Mouse (Mus musculus) testis, postnatal 10 days (tissue): ENCODE data around the gene A930018P22Rik.
A peak's percentile ranks its signal among the peaks of the same experiment; 100 is the strongest.

Experiments
- DNase-seq: peaks from one replicate; pipeline ENCODE4 v3.0.0; 2021; ENCODE audit warnings: low spot score

Gene A930018P22Rik

DNA sequence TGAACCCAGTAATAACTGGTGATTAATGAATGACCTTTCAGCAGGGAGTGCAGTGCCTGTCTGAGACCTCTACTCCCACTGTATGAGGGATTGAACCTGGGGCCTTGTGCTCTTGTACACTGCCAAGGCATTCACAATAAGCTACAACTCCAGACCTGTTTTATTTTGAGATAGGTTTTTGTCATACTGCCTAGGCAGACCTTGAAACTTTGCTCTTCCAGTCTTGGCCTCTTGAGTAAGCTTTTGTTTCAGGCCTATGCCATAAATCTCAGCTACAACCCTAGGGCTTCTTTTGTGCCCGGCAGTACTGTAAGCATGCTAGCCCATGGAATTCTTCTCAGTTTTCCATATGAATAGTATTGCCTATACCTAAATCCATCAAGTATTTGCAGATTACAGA is 3.5 kb upstream of the A930018P22Rik start:
- no peak for DNase-seq

DNA sequence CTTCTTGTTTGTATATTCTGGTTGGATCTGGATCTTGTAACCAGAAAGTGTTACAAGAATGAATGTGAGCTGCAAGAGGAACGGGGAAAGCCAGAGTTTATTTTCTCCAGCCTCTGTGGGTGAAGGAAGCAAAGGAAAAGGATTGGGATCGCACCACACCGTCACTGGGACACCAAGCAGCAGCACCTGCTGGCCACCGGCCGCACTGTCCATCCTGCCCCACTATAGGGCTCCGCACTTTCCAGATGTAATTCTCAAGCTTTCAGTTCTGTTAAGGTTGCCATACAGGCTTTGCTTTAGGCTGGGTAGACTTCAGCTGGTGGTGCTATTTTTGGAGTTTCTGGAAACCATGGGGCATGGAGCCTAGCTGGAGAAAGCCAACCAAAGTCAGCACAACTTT is 2.3 kb upstream of the A930018P22Rik start:
- DNase-seq, result no peak

DNA sequence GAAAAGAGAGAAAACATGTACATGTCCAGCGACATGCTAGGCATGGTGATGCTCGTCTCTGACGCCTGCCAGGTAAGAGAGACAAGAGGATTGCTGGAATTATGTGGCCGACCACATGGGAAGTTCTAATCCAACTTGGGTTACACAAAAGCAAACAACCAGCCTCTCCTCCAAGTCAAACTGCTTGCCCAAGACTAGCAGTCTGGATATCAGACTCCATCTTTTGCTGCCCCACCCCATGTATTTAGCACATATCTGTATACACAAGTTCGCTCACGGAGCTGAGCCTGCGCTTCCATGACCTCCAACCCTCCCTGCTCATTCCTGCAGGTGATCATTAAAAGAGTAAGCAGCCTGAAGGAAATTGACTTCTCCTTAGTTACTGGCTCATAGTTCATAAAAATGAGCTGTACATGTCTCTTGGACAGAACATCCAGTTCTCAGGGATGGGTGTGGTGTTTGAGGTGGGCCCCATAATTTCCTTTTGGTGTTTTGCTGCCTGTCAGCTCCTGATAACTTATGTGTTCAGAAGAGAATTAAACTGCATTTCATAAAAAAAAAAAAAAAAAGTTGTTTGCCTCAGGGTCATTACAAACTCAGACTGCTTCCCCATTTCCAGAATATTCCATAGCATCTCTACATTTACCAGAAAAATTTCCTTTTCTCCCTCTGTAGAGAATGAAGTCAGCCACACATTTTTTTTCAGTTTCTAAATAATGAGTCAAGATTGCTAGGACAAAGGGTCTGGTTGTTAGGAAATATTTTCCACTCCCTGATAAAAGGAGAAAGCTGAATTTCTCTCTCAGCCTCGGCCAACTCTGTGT is 676 bp upstream of the A930018P22Rik start:
- no peak for DNase-seq

DNA sequence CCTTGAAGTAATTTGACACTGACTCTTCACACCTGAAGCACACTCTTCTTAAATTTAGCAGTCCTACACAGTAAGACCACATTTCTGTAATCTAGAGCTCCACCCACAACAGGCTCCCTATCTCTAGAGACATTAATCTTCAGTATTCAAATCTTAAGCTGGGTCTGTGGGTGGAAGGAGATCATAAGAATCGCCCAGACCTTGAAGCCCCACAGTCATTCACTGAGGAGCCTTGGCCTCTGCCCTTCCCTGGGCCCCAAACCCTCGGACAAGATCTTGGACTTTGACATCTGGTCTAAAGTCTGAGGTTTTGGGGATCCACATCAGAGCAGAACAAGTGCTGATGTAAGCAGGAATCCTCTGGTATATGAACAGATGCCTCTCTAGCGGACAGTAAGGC is 971 bp downstream of the A930018P22Rik start:
- DNase-seq, result no peak

DNA sequence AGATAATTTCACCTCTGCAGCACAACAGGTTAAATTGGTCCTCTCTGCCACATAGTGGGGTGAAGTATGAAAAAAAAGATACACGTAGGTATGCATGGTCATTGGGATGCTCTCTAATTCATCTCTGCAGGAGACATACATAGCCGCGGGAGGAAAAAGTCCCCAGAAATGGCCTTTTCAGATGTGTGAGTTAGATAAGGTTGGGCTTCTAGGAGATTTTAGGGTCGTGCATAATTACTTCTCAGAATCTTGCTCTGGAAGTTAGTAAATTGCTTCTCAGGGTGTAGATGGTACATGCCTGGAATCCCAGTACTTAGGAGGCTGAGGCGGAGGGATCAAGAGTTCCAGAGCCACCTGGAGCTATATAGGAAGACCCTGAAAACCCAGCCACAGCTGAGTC is 1.5 kb downstream of the A930018P22Rik start:
- DNase-seq, result no peak

DNA sequence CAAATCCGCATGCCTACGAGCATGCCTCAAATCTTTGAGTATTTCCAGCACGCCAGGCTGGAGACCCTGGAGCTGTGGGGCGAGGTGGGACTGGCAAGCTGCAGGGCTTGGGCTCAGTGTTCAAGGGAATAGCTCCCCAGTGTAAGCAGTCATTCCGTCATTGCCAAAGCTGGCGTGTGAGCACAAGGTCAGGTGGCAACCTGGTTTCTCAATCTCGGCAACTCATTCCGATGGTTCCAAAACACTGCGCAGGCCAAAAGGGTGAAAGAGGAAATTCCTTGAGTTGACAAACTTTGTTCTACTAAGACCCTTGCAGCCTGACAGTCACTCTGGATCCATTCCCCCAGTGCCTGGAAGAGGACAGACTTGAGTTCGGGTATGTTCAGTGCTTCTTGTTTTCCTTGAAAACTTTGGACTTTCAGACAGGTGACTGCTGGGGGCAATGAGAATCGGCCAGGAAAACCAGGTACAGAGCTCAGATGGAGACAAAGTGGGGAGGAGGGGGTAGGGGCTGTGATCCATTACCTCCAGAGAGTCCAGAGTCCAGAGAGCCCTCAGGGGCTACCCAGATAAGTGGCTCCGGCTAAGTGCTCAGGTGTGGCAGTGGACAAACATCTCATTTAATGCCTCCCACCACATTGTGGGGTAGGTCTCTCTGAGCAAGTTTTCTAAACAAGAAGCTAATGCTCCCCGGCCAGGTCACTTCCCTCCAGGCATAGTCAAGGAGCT is 6.4 kb downstream of the A930018P22Rik start:
- no peak for DNase-seq

DNA sequence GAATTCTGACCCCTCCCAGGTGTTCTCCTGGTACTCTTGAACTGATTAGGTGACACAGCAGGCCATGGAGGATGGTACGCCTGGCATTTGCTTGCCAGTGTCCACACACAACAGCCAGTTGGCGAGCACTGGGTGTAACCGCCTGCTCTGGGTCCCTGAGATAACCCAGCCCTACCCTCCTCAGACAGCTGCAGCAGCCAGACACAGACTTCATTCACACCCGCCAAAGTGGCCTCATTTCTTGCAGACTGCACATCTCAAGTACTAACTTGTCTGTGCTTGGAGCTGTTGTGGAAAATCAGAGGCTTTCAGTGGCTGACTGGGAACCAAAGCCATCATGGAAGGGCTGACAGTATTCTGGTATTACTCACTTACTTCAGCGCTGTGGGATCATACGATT is 7.6 kb downstream of the A930018P22Rik start:
- no peak for DNase-seq

DNA sequence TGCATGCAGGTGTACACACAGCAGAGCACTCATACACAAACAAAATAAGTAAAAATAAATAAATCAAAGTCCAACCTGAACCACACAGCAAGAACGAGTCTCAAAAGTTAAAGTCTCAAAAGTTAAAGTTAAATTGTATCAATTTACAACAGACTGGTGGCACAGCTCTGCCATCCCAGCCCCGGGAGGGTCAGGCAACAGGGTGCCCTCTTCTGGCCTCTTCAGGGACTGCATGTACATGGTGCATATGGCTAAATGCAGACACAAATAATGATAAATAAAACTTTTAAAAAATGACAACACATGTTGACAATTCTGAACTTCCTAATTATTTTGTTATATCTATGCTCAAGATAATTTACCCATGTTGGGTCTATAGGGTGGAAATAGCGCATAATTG is 8.4 kb downstream of the A930018P22Rik start:
- DNase-seq, result peak; percentile 84

DNA sequence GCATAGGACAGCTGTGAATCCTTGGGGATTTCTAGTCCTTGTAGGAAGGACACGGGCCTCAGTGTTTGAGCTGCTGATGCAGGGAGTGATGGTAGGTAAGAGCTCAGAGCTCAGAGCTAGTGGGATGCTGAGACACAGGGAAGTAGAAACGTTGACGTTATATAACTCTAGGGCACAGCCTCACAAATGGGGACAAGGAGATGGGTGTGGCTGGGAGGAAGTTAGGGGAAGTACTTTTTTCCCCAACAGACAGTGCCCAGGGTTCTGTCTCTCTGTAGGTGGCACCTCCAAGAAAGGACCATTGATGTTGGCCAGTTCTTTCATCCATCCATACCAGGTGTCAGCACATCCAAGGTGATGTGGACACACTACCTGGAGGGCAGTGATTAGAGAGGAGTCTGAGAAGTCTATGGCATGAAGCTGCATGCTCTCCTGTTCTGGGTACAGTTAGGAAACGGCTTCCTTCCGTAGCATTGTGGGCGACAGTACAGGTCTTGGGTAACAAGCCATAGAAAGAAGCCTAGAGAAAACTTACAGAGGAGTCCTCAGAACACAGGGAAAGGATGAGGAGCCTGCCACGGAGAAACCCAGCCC is 9.8 kb downstream of the A930018P22Rik start:
- DNase-seq, result no peak

DNA sequence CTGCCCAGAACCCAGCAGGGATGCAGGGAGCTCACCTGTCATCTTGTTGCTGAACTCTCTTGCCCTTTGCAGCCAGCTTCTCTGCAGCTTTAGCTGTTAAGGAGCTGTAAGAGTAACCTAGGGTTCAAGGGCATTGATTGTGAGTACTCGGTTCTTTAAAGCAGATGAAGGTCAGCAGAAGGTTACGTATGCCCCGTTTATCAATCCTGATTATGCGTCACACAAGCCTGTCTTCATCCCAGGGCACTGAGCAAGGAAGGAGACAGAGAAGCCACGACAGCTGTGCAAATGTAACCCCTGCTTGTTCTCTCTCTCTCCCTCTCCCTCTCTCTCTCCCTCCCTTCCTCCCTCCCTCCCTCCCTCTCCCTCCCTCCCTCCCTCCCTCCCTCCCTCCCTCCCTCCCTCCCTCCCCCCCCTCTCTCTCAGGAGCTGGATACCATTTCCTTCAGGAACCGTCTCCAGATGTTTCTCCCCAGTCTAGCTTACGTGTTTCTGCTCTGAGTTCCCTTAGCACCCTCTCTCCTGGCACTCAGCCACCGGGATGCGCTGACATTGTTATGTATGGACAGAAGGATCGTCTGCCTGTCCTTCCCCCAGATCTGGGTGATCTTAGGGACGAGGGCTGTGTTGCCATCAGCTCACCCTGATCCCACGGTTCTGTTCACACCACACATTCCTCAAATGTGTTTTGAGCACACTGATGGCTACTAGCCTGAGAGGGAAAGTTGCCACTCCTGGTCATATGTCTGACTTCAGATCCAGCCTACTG is 10.7 kb downstream of the A930018P22Rik start:
- peak; percentile 59 for DNase-seq

DNA sequence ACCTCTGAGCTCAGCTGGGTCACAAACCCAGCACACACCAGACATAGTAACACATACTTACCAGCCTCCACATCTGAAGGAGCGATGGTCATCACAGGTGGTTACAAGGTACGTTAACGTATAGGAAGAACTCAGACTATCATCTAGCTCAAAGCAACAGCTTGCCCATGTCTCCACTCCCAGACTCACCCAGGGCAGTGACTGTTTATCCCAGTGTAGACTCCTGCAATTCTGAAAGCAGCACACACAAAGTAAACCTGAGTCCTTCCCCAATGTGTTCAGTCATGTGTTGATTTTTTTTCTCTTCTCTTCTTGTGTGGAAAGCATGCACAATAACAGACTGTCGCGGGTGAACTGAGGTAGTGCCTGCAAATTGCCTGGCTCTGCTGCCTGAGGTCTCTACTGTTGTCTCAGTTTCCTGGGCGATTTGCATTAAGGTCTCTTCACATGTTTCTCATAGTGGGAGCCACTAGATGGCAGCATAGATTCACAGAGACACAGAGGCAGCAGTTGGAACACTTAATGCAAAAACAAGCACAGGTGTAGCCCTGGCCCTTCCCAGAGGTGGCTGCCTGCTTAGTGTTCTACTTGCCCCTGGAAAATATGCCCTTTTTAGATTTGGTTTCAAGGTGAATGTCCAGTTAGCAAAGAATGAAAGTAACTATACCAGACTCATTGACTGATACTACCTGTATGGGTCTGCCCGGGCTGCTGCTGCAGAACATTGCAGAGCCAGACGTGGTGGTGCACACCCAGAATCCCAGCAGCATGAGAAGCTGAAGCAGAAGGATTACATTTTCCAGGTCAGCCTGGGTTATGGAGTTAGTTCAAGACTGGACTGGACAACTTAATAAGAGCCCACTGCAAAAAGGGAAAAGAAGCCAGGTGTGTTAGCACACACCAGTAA is 11.8 kb downstream of the A930018P22Rik start:
- DNase-seq, result peak; percentile 51

DNA sequence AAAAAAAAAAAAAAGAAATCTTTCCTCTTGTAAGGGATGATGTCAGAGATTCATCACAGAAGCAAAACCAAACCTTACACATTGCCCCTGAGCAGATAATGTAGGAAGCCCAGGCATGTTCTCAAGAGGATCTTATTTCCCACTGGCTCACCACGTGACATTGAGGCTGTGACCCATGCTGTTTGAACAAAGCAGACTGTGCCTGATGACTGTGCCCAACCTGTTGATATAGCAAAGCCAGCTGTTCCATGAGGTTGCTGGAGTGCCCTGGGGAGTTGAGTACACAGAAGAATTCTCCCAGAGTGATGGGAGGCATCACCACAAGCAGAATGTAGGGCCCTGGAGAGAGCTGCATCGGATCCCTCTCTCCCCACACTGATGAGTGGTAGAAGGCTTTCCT is 13.4 kb downstream of the A930018P22Rik start:
- no peak for DNase-seq

DNA sequence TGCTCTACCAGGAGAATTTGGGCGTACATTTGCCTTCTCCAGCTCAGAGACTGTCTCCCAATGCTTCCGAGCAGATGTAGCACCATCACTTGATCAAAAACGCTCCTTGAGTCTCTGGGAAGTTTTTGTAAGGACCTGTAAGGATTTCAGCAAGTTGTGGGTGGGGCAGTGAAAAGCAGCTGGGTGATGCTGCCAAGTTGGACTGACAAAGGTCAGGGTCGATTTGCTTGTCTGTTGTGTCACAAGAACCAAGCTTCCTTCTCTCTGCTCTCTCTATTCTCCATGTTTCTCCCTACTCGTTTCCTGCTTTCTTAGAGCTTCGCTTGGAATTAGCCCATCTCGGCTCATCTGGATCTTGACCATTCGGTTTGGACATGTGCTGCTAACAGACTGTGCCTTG is 19.6 kb downstream of the A930018P22Rik start:
- DNase-seq, result no peak

DNA sequence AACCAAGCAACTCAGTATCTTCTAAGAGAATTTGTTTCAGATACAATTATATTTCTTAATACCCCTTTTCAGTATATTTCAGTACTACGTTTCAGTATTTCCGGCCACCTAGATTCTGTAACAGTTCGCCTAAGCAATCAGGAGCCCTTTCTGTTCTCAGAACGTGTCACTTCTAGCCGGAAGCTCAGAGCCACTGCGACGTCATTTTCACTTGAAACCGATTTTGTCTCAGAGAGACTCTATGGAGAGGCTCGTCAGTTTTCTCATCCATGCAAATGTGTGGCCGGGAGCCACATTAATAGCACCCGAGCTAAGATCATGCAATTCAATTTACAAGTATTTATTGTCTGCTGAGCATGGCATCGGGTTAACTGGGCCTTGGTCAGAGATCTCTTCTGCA is 21.4 kb downstream of the A930018P22Rik start:
- no peak for DNase-seq

DNA sequence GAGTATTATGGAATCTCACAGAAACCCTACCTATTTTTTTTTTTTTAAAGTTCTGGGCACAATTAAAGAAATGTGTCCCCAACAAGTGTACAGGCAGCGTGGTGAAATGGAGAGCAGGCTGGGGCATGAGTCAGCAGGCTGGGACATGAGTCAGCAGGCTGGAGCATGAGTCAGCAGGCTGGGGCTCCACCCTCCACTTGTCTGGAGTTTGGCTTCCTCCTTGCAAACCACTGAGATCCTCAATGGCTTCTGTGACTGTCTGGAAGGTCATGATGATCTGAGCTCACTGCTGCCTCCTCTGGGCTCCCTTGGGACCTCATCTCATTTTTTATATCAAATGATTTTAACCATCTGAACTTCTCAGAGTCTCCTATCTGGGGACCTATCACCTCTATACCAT is 23.4 kb downstream of the A930018P22Rik start:
- DNase-seq, result no peak

DNA sequence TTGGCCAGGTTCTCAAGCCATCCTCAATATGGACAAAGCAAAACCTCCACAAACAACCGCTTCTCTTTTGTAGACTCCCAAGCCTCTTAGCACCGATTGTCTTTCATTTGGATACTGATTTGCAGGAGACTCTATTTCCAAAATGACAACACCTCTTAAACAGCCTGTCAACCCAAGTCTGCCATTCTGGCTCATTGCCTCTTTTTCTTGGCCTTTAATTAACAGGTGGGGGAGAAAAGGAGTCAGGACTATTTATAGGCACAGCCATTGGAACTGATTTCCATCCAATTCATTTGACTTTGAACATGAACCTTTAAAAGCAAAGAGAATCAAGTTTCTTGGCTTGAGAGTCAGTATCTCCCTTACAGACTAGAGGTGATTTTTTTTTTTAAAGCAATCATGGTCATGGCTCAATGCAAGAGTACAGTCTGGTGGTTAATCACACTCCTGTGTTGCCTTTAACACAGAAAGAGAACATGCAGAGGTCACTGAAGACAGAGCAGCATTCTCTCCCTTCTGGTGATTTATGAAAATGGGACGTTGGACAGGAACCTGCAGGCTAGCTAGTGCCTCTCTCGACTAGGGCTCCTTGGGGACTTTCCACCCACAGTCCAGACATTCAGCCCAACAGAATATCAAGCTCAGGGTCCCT is 25.5 kb downstream of the A930018P22Rik start:
- no peak for DNase-seq

DNA sequence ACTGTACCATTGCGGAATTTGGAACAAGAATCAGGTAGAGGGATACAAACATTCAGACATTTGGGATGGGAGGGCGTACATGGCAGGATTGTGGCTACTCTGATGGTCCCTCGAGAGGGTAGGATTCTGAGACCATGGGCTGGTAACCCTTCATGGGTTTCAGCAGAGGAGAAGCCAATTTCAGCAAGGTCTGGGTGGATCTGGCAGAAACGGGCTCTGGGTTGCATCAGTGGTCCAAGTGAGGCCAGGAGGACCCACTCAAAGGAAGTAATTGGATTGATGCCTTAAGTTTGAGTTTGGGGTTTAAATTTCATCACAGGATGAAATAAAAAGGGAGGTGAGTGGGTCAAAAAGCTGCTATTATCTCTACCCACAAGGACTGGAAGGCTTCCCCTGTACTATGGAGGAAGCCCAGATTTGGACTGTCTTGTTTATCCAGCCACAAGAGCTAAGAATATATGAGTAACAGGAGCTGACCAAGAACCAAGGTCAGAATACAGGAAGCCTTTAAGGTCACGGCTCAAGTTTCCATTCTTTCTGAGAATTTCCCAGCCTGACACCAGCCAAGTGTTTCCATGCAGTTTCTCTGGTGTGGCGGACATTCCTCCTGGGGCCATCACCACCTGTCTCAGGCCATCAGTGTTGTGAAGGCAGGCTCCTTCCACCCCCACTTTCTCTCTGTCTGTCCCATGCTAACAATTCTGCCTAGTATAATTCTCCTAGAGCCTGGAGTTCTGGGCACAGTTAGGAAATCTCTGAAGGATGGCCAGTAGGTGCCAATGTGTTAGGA is 28.2 kb downstream of the A930018P22Rik start:
- DNase-seq, result no peak

DNA sequence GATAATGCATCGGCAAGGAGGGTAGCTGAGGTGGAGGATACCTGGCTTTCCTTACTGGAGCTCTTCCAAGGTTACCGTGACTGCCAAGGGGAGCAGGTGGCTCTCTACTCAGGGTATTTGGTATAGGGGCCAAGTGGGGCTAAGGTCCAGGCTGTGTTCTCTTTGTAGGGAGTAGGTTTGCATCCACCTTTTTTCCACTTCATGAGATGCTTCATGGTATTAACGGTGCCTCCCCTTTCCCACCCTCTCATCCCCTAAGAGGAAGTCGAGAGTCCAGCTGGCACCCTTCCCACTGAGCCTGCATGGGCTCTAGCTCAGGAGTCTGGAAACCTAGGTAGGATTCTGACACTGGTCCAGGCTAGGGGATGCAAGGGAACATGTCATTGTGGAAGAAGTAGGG is 30.8 kb downstream of the A930018P22Rik start:
- no peak for DNase-seq

DNA sequence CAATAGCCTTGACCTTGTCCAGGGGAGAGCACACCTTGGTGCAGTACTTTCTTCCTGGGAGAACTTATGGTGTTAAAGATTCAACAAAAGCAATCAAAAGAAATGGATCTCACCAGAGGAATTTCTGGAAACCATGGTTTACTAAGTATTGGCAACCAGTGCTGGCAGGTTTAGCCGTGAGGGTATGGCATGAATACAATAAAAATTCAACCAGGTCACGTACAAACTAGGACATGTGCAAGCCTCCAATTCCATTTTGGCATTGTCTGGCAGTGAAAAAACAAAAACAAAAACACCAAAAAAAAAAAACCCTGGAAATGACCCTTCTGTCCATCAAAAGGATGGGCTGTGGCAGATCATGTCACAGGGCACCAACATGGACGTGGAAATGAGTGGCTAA is 31.3 kb downstream of the A930018P22Rik start:
- DNase-seq, result no peak

DNA sequence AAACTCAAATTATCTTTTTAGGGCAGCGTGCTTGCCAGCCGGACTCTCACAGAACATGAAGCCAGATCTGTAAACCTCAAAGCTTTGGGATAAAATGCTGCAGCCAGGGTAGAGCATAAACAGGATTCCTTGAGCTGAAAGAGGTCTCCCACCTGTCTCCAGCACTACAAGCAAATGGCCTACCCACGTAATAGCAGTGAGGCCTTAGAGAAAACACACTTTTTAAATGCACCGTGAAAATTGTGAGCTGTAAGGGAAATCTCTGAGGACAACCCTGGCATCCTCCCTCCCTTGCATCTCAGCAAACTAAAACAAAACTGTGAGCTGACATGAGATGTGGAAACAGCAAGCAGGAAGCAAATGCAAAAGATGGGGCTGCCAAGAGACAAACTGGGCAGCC is 35.3 kb downstream of the A930018P22Rik start:
- DNase-seq, result no peak
